Mouse (Mus musculus) R1 (cell line): ENCODE results near the gene Pdzd2.

Source experiments
- DNase-seq: peaks from one replicate; pipeline ENCODE4 v3.0.0-alpha.2; 2018; ENCODE audit warnings: low read depth, low spot score

The Pdzd2 gene

GRCm38 (mm10) chr15:12319889-12320288, 419.8 kb downstream of the Pdzd2 start:
- DNase-seq, result no peak

GRCm38 (mm10) chr15:12318451-12318850, 421.3 kb downstream of the Pdzd2 start:
- no peak for DNase-seq

- no peak for DNase-seq
Measured at GRCm38 (mm10) chr15:12317290-12317689, 422.4 kb downstream of the Pdzd2 start.

- no peak for DNase-seq
Measured at GRCm38 (mm10) chr15:12315996-12316395, 423.7 kb downstream of the Pdzd2 start.

GRCm38 (mm10) chr15:12314584-12314983, 425.1 kb downstream of the Pdzd2 start:
- DNase-seq, result no peak

- DNase-seq, result peak; percentile 64
Measured at GRCm38 (mm10) chr15:12313255-12313654, 426.5 kb downstream of the Pdzd2 start.

- DNase-seq, result peak; percentile 8
Measured at GRCm38 (mm10) chr15:12311465-12311864, 428.3 kb downstream of the Pdzd2 start.

GRCm38 (mm10) chr15:12310676-12311075, 429.0 kb downstream of the Pdzd2 start:
- DNase-seq, result no peak
